Comparison of ENCODE assay signal across 8 mouse cellular contexts in the genomic region with DNA sequence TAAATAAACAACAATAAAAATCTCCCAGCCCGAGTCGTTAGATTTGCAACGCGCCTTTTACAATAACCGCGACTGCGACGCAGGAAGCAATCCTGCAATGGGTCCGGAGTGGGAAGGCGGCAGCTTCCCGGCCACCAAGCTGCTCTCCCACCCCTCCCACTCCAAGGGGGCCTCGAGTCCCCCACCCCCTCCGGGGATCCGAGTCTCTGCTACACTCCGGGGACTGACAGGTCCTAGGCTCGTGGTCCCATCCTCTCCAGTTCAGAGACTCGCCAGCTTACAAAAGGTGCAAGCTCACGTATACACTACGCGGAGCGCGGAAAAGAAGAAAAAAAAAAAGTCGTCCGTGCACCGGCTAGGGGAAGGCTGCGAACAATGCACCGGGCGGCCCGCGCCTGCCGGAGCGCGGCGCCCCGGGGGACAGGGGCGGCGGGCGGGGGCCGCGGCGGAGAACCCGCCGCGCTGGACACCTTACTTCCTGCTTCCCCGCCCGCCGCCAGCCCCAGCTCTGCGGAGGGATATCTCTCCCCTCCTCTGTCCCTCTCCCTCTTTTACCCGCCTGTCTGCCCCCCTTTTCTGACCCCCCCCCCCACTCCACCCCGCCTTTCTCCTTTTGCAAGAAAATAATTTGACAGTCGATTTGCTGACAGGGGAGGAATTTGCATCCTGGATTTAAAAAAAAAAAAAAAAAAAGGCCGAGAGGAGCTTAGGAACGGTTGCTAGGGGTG.
A peak's percentile ranks its signal among the peaks of the same experiment; 100 is the strongest.
DNase-seq lines count a peak whose midpoint lies in the region; ATAC-seq and TF ChIP-seq lines count a peak whose summit lies in the region.

No protein-coding gene starts in this region.

- peak overlapping the region; percentile 56 for H3K4me2 ChIP-seq in forebrain, embryonic 16.5 days (ENCODE audit: low read length)
- H3K4me2 ChIP-seq in liver, embryonic 16.5 days (ENCODE audit: low read depth, low read length), result peak overlapping the region; percentile 85
- H3K4me2 ChIP-seq in neural tube, embryonic 15.5 days, result peak overlapping the region; percentile 84

- ATAC-seq in forebrain, embryonic 16.5 days, result peak; percentile 32
- ATAC-seq in inflammation-experienced regulatory T-cells, adult 6 months, result peak; percentile 22
- peak; percentile 30 for ATAC-seq in liver, embryonic 16.5 days (ENCODE audit: low read depth)
- ATAC-seq in neural tube, embryonic 15.5 days (ENCODE audit: low FRiP score), result peak; percentile 46

- H3K9ac ChIP-seq in forebrain, embryonic 16.5 days (replicated peaks; ENCODE audit: low read depth, low read length), result peak overlapping the region; percentile 83
- H3K9ac ChIP-seq in liver, embryonic 16.5 days (ENCODE audit: low read depth, low read length), result peak overlapping the region; percentile 47
- H3K9ac ChIP-seq in neural tube, embryonic 15.5 days (replicated peaks), result peak overlapping the region; percentile 92

- H3K27me3 ChIP-seq in spleen, adult 2 months (ENCODE audit: control insufficient read depth, insufficient read depth, low read length), result peaks cover 12% of the 10 kb centered on the region
- H3K27me3 ChIP-seq in forebrain, embryonic 16.5 days (replicated peaks; ENCODE audit: control insufficient read depth, insufficient read depth, low read length), result no peaks in the 10 kb centered on the region
- H3K27me3 ChIP-seq in liver, embryonic 16.5 days (ENCODE audit: control insufficient read depth, insufficient read depth, low read depth, low read length), result peaks cover 43% of the 10 kb centered on the region
- no peaks in the 10 kb centered on the region for H3K27me3 ChIP-seq in neural tube, embryonic 15.5 days (replicated peaks)

- H3K36me3 ChIP-seq in spleen, adult 2 months (ENCODE audit: control insufficient read depth, insufficient read depth, low read length), result no peaks in the 10 kb centered on the region
- no peaks in the 10 kb centered on the region for H3K36me3 ChIP-seq in forebrain, embryonic 16.5 days (ENCODE audit: control insufficient read depth, insufficient read depth)
- no peaks in the 10 kb centered on the region for H3K36me3 ChIP-seq in liver, embryonic 16.5 days (ENCODE audit: control insufficient read depth, insufficient read depth)
- H3K36me3 ChIP-seq in neural tube, embryonic 15.5 days, result no peaks in the 10 kb centered on the region

- H3K4me1 ChIP-seq in spleen, adult 2 months (ENCODE audit: control insufficient read depth, insufficient read depth, insufficient read length), result no peaks in the 10 kb centered on the region
- H3K4me1 ChIP-seq in forebrain, embryonic 16.5 days (replicated peaks; ENCODE audit: control insufficient read depth, insufficient read depth, low read length), result peaks cover 43% of the 10 kb centered on the region
- H3K4me1 ChIP-seq in liver, embryonic 16.5 days (ENCODE audit: control insufficient read depth, low read depth, low read length), result peaks cover 5% of the 10 kb centered on the region; the same call in 1 of the 2 replicates
- peaks cover 46% of the 10 kb centered on the region for H3K4me1 ChIP-seq in neural tube, embryonic 15.5 days

- no peak for TF ChIP-seq POLR2A in spleen, adult 2 months (IDR thresholded peaks at IDR 0.05; ENCODE audit: low read depth, low read length)
- peak; percentile 67; the same call in 1 of the 2 replicates for TF ChIP-seq POLR2A in brain, embryonic 14.5 days (IDR thresholded peaks at IDR 0.05; ENCODE audit: borderline replicate concordance, extremely low read depth, insufficient read depth, insufficient read length, poor library complexity, severe bottlenecking)

- peak overlapping the region; percentile 68 for H3K27ac ChIP-seq in spleen, adult 2 months (ENCODE audit: insufficient read depth, low read length)
- peak overlapping the region; percentile 98 for H3K27ac ChIP-seq in forebrain, embryonic 16.5 days (ENCODE audit: low read length)
- peak overlapping the region; percentile 50 for H3K27ac ChIP-seq in liver, embryonic 16.5 days (ENCODE audit: low read length)
- H3K27ac ChIP-seq in neural tube, embryonic 15.5 days (replicated peaks), result peak overlapping the region; percentile 99

- WGBS in spleen, adult 2 months, result under 1% methylated on average over 51 of the region's 53 CpGs
- under 1% methylated on average over 28 of the region's 53 CpGs for WGBS in forebrain, embryonic 16.5 days
- WGBS in liver, embryonic 16.5 days (ENCODE audit: insufficient replicate concordance), result under 1% methylated on average over 42 of the region's 53 CpGs
- WGBS in neural tube, embryonic 15.5 days, result under 1% methylated on average over 49 of the region's 53 CpGs

- no peak for TF ChIP-seq CTCF in spleen, adult 2 months (IDR thresholded peaks at IDR 0.05; ENCODE audit: extremely low read depth, insufficient read depth, insufficient read length, insufficient replicate concordance)
- TF ChIP-seq CTCF in brain, embryonic 14.5 days (IDR thresholded peaks at IDR 0.05; ENCODE audit: borderline replicate concordance, extremely low read depth, insufficient read depth, insufficient read length), result no peak

- peak in 1 of 2 experiments; percentile 19 for DNase-seq in spleen, adult 2 months (ENCODE audit: low read depth in 1 of 2, low spot score in 2 of 2)
- DNase-seq in spleen, postnatal 14 days (ENCODE audit: low spot score in 2 of 2), result no peak
- DNase-seq in brain, embryonic 14.5 days (ENCODE audit: low read depth), result peak; percentile 96
- DNase-seq in thymus, postnatal 4 days, result peak; percentile 82

- H3K9me3 ChIP-seq in forebrain, embryonic 16.5 days (ENCODE audit: control insufficient read depth, low read length), result no peaks in the 10 kb centered on the region
- no peaks in the 10 kb centered on the region for H3K9me3 ChIP-seq in liver, embryonic 16.5 days (replicated peaks; ENCODE audit: control insufficient read depth, low read length)
- H3K9me3 ChIP-seq in neural tube, embryonic 15.5 days (replicated peaks), result no peaks in the 10 kb centered on the region

- H3K4me3 ChIP-seq in spleen, adult 2 months (ENCODE audit: extremely low read depth, insufficient read depth, insufficient read length), result peak overlapping the region; percentile 70
- peak overlapping the region; percentile 65 for H3K4me3 ChIP-seq in forebrain, embryonic 16.5 days (replicated peaks; ENCODE audit: low read length)
- peak overlapping the region; percentile 62 for H3K4me3 ChIP-seq in liver, embryonic 16.5 days (ENCODE audit: low read depth, low read length)
- peak overlapping the region; percentile 57 for H3K4me3 ChIP-seq in neural tube, embryonic 15.5 days (replicated peaks)

Comparison
In these comparisons a context has a peak if more than half of its experiments do, and no peak if none do; other contexts are left out.
1. DNase-seq: peak in brain, embryonic 14.5 days (single experiment) and thymus, postnatal 4 days (single experiment); none in spleen, postnatal 14 days (0 of 2).
2. Peak in every context shown above with its lines, with median percentiles within 50 percentile points of each other: H3K27ac ChIP-seq, H3K4me3 ChIP-seq, ATAC-seq, H3K4me2 ChIP-seq and H3K9ac ChIP-seq.